32 mouse cellular contexts compared by ENCODE assay signal in the genomic region with DNA sequence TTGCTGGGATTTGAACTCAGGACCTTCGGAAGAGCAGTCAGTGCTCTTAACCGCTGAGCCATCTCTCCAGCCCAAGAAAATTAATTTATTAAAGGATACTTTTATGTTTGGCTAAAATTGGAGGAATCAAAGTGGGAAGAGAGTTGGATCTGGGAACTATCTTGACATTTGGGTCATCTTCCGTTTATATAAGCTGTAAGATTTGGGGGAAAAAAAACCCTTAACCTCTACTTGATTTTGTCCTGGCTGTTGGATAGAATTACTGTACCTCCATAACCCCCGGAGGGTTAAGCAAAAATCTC. TPM values are rescaled to one million over a fixed set of nuclear protein-coding genes. Genes with fewer than 3 reads are reported as not detected.
"Had no signal": no experiment of that assay in that cellular context is flagged by ENCODE, and none has a peak within 500 bp of the region (broad histone marks: within the 10 kb centered on the region; RNA-seq: fewer than 3 reads in every experiment).

No protein-coding gene starts in this region.

- H3K27me3 ChIP-seq: heart, embryonic 12.5 days; heart, embryonic 13.5 days; heart, embryonic 15.5 days; hindbrain, embryonic 12.5 days; hindbrain, embryonic 13.5 days; hindbrain, embryonic 15.5 days; intestine, embryonic 15.5 days; kidney, embryonic 15.5 days had no signal

- ATAC-seq: inflammation-experienced regulatory T-cells, adult 6 months had no signal

- DNase-seq: heart, postnatal 10 days; heart, postnatal 14 days; heart, postnatal 36 days; heart, postnatal 4 days; kidney, adult 11 months; kidney, adult 18-20 months; kidney, adult 2 months; kidney, adult 8-10 months; kidney, adult 9 months; kidney, postnatal 10 days; kidney, postnatal 14 days; kidney, postnatal 25 days; kidney, postnatal 36 days; kidney, postnatal 4 days; layer of hippocampus, adult 9-11 months; layer of hippocampus, postnatal 36 days had no signal

- H3K9me3 ChIP-seq: heart, embryonic 12.5 days; heart, embryonic 13.5 days; heart, embryonic 15.5 days; hindbrain, embryonic 10.5 days; hindbrain, embryonic 12.5 days; hindbrain, embryonic 13.5 days; hindbrain, embryonic 15.5 days; intestine, embryonic 15.5 days; kidney, embryonic 15.5 days had no signal

- H3K36me3 ChIP-seq: heart, embryonic 12.5 days; heart, embryonic 13.5 days; heart, embryonic 15.5 days; hindbrain, embryonic 10.5 days; hindbrain, embryonic 12.5 days; hindbrain, embryonic 13.5 days; hindbrain, embryonic 15.5 days; intestine, embryonic 15.5 days; kidney, embryonic 15.5 days had no signal

- H3K27ac ChIP-seq: heart, embryonic 13.5 days; hindbrain, embryonic 12.5 days; hindbrain, embryonic 13.5 days; hindbrain, embryonic 14.5 days; kidney, postnatal 0 days; layer of hippocampus, adult 2 months; left cerebral cortex, adult 2 months had no signal

RNA-seq across cellular contexts. Expression of a gene that starts 7.5 kb away (rescaled TPM):
- total RNA-seq: hematopoietic stem cell, adult 5-6 weeks had no signal
- polyA plus RNA-seq: hindbrain, embryonic 11.5 days had no signal
